Mouse (Mus musculus): ENCODE results near the gene Gm8439. TPM values are rescaled to one million over a fixed set of nuclear protein-coding genes. Genes with fewer than 3 reads are reported as not detected.

Gene Gm8439
- polyA plus RNA-seq, 1 experiment from 2014 or later: not detected

DNA sequence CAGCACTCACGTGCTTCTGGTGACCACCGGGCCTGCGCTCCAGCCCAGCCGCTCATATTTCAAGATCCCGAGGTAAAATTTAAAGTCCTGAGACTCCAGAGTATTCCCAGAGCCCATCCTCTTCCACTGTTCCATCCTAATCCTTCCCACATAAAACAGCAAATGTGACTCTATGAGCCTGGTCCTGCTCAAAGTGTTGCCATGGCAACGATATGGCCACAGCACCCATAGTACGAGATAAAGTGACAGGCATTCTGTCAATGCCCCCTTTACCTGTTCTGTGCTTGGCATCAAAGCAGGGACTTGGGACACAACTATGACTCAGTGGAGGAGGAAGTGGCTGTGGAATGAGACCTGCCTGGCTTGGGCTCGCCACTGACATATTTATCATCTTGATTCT lies 67.4 kb downstream of the Gm8439 start:
- no peak for DNase-seq
- H3K9ac ChIP-seq: no peak overlapping the region
- peaks cover 8% of the 10 kb centered on the region; the same call in 1 of the 2 replicates for H3K27me3 ChIP-seq (ENCODE audit: insufficient read depth, low read length)
- no peak overlapping the region for H3K27ac ChIP-seq (ENCODE audit: low read depth)
- no peaks in the 10 kb centered on the region for H3K4me1 ChIP-seq (ENCODE audit: insufficient read depth)
- no peak for ATAC-seq (ENCODE audit: insufficient read depth)
- no peak for TF ChIP-seq CTCF (IDR thresholded peaks at IDR 0.05; ENCODE audit: low read depth)
- 69% methylated on average over 8 of the region's 8 CpGs for WGBS
- H3K36me3 ChIP-seq (ENCODE audit: insufficient read depth): no peaks in the 10 kb centered on the region
- H3K4me3 ChIP-seq (ENCODE audit: low read depth, low read length): no peak overlapping the region
- H3K4me2 ChIP-seq: no peak overlapping the region
- no peaks in the 10 kb centered on the region for H3K9me3 ChIP-seq (ENCODE audit: low read depth, low read length)

Other genes with a start within 250 kb of the Gm8439 start
- gene Scmh1, start 183.5 kb upstream of the Gm8439 start, polyA plus RNA-seq (2014; fragmentation: Nextera tagmentation; extraction: Ambion mirVana): 43.0 and 48.5 TPM in 2 replicates
- 0.11 and 0.14 TPM in 2 replicates for gene Slfnl1, start 56.5 kb upstream of the Gm8439 start, polyA plus RNA-seq (2014; fragmentation: Nextera tagmentation; extraction: Ambion mirVana)
- 108 and 114 TPM in 2 replicates for gene Ctps, start 18.5 kb upstream of the Gm8439 start, polyA plus RNA-seq (2014; fragmentation: Nextera tagmentation; extraction: Ambion mirVana)
- gene Cited4, start 77.8 kb downstream of the Gm8439 start, polyA plus RNA-seq (2014; fragmentation: Nextera tagmentation; extraction: Ambion mirVana): 1.6 and 2.3 TPM in 2 replicates
- gene Kcnq4, start 159.9 kb downstream of the Gm8439 start, polyA plus RNA-seq (2014; fragmentation: Nextera tagmentation; extraction: Ambion mirVana): 3.7 and 4.5 TPM in 2 replicates
- 113 and 114 TPM in 2 replicates for gene Nfyc, start 242.8 kb downstream of the Gm8439 start, polyA plus RNA-seq (2014; fragmentation: Nextera tagmentation; extraction: Ambion mirVana)

Measured in lung, embryonic 14.5 days (tissue).